Mouse (Mus musculus): Measurements from ENCODE around the gene Nr5a1. TPM values are rescaled to one million over a fixed set of nuclear protein-coding genes. Genes with fewer than 3 reads are reported as not detected.
A peak's percentile ranks its signal among the peaks of the same experiment; 100 is the strongest.

The Nr5a1 gene
- polyA plus RNA-seq, 1 experiment from 2014 or later: 0.04 TPM

DNA sequence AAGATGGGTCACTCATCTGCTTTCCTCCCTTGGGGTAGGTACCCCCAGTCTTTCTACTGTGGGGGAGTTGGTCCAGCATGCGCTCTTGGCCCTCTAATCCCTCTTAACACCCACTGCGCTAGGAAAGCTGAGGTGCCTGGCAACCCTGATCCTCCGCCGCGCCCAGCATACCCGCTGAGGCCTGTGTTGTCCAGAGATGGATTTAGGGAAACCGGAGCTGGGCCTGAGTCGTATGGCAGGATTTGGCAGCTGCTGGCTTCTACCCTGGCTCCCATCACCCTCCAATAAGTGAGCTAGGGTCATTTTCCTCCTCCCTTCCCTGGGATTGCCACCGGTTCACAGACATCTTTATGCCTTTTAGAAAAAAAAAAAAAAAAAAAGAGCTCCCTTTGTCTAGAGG, 18.6 kb downstream of the Nr5a1 start:
- Histone ChIP-seq H3K27ac (ENCODE audit: low read depth, low read length) (no peak overlapping the region), H3K4me1 (ENCODE audit: control insufficient read depth, insufficient read depth, low read length) (peaks cover 37% of the 10 kb centered on the region), H3K9ac (ENCODE audit: low read length) (no peak overlapping the region), H3K9me3 (ENCODE audit: control insufficient read depth, low read length) (no peaks in the 10 kb centered on the region), H3K36me3 (ENCODE audit: control insufficient read depth, insufficient read depth, low read length) (no peaks in the 10 kb centered on the region), H3K4me2 (no peak overlapping the region), H3K4me3 (ENCODE audit: low read depth, low read length) (no peak overlapping the region), H3K27me3 (ENCODE audit: control insufficient read depth, insufficient read depth, low read length) (peaks cover 49% of the 10 kb centered on the region)
- ATAC-seq (ENCODE audit: low FRiP score): 0 out of 2 replicates have a peak, but pooled peaks have one; percentile 10
- DNase-seq (ENCODE audit: low spot score, missing footprints): peak; percentile 90
- WGBS: 17% methylated on average over 9 of the region's 9 CpGs

DNA sequence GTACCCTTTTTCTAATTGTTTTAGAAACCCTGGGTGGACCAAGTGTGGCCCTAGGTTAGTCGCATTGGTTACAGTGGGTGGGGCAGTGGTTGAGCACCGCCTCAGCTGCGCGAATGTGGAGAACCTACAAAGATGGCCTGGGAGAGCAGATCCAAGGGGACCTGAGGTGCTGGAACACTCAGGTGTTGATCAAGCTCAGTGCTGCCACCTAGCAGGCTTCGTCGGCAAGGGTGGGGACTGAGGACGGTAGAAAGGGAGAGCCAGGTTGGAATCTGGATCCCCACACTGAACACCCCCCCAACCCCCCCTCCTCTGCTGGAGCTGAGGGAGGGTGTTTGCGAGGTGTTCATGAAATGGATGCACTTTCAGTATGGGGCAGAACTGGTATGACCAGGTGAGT, 22.8 kb downstream of the Nr5a1 start:
- Histone ChIP-seq H3K4me2 (no peak overlapping the region), H3K4me1 (ENCODE audit: control insufficient read depth, insufficient read depth, low read length) (peaks cover 31% of the 10 kb centered on the region), H3K27me3 (ENCODE audit: control insufficient read depth, insufficient read depth, low read length) (peaks cover 18% of the 10 kb centered on the region), H3K4me3 (ENCODE audit: low read depth, low read length) (no peak overlapping the region), H3K36me3 (ENCODE audit: control insufficient read depth, insufficient read depth, low read length) (no peaks in the 10 kb centered on the region), H3K9me3 (ENCODE audit: control insufficient read depth, low read length) (no peaks in the 10 kb centered on the region), H3K27ac (ENCODE audit: low read depth, low read length) (no peak overlapping the region), H3K9ac (ENCODE audit: low read length) (no peak overlapping the region)
- no peak for DNase-seq (ENCODE audit: low spot score, missing footprints)
- no peak for ATAC-seq (ENCODE audit: low FRiP score)
- 23% methylated on average over 8 of the region's 8 CpGs for WGBS

DNA sequence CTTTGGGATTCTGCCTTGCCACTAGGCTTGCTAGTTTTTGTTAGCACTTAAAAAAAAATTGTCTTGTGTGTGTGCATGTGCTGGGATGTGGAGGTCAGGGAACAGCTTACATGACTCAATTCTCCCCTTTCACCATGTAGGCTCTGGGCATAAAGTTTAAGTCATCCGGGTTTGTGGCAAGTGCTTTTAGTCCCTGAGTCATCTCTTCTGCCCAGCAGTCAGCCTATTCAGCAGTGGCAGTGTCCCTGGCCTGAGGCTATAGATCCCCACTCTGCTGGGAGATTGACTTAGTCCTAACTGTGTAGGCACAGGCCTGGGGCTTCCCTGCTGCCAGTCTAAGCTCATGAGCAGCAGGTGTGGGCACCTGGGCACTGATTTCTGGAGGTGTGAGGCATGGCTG, 24.5 kb downstream of the Nr5a1 start:
- DNase-seq (ENCODE audit: low spot score, missing footprints): peak; percentile 88
- no peak overlapping the region for H3K27ac ChIP-seq (ENCODE audit: low read depth, low read length)
- H3K9ac ChIP-seq (ENCODE audit: low read length): no peak overlapping the region
- H3K36me3 ChIP-seq (ENCODE audit: control insufficient read depth, insufficient read depth, low read length): no peaks in the 10 kb centered on the region
- peaks cover 12% of the 10 kb centered on the region for H3K27me3 ChIP-seq (ENCODE audit: control insufficient read depth, insufficient read depth, low read length)
- peaks cover 16% of the 10 kb centered on the region for H3K4me1 ChIP-seq (ENCODE audit: control insufficient read depth, insufficient read depth, low read length)
- H3K9me3 ChIP-seq (ENCODE audit: control insufficient read depth, low read length): no peaks in the 10 kb centered on the region
- H3K4me2 ChIP-seq: no peak overlapping the region
- 63% methylated on average over 1 of the region's 1 CpGs for WGBS
- H3K4me3 ChIP-seq (ENCODE audit: low read depth, low read length): no peak overlapping the region
- ATAC-seq (ENCODE audit: low FRiP score): no peak

DNA sequence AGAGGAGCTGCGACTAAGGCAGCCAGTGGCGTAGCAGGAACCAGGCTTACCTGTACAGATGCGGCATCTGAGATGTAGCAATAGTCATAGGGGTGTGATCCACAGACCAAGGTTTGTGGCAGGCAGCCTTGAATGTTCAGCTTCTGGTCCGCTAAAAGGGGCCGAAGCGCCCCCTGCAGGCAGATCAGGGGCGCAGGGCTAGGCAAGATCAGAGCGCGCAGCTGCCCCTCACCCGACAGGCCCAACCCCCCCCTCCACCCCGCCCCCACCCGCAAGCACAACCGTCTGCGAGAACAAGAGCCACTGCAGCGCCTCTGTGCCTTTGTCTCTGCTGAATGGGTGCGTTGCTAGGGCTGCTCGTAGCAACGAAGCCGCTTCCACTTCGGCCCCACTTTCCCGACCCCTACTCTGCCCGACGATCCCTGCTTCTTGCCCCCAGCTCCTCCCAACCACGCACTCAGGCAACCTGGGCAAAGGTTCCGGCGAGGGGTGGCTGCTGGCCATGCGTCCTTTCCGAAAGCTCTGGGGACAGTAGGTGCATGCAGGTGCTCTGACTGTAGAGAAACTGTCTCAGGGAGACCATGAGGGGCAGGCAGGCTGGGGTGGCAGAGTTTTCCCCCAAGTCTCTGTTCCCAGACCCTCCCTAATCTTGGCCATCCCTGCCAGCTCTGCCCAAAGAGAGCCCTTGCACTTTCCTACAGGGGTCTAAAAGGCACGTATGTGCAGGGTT, 25.4 kb downstream of the Nr5a1 start:
- Histone ChIP-seq H3K4me3 (ENCODE audit: low read depth, low read length) (peak overlapping the region; percentile 29), H3K4me2 (peak overlapping the region; percentile 48), H3K36me3 (ENCODE audit: control insufficient read depth, insufficient read depth, low read length) (no peaks in the 10 kb centered on the region), H3K9me3 (ENCODE audit: control insufficient read depth, low read length) (no peaks in the 10 kb centered on the region), H3K27me3 (ENCODE audit: control insufficient read depth, insufficient read depth, low read length) (peaks cover 10% of the 10 kb centered on the region), H3K4me1 (ENCODE audit: control insufficient read depth, insufficient read depth, low read length) (peaks cover 14% of the 10 kb centered on the region), H3K27ac (ENCODE audit: low read depth, low read length) (peak overlapping the region; percentile 11; the same call in 1 of the 2 replicates), H3K9ac (ENCODE audit: low read length) (peak overlapping the region; percentile 66)
- DNase-seq (ENCODE audit: low spot score, missing footprints) (peak; percentile 98), ATAC-seq (ENCODE audit: low FRiP score) (peak; percentile 93)
- 2% methylated on average over 29 of the region's 29 CpGs for WGBS

DNA sequence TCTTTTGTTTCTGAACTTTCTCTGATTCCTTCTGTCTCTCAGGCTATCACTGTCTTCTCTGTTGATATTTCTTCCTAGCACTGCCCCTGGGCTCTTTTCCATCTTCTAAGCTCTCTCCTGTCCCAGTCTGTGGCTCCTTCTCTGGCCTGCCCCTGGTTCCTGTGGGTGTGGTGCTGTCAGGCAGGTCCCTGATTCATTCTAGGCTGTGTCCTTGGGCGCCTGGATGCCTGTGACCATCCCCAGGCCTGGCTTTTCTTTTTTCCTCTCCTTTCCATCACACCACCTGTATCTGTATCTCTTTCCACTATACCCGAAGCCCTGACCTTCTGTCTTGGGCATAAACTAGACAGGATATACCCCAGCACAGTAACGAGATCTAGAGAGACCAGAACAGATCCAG, 28.6 kb downstream of the Nr5a1 start:
- ATAC-seq (ENCODE audit: low FRiP score): no peak
- Histone ChIP-seq H3K9me3 (ENCODE audit: control insufficient read depth, low read length) (no peaks in the 10 kb centered on the region), H3K27ac (ENCODE audit: low read depth, low read length) (no peak overlapping the region), H3K4me1 (ENCODE audit: control insufficient read depth, insufficient read depth, low read length) (peaks cover 14% of the 10 kb centered on the region), H3K27me3 (ENCODE audit: control insufficient read depth, insufficient read depth, low read length) (peaks cover 5% of the 10 kb centered on the region; the same call in 1 of the 2 replicates), H3K4me2 (no peak overlapping the region), H3K4me3 (ENCODE audit: low read depth, low read length) (no peak overlapping the region), H3K9ac (ENCODE audit: low read length) (no peak overlapping the region), H3K36me3 (ENCODE audit: control insufficient read depth, insufficient read depth, low read length) (no peaks in the 10 kb centered on the region)
- DNase-seq (ENCODE audit: low spot score, missing footprints): no peak
- WGBS: 76% methylated on average over 3 of the region's 3 CpGs

DNA sequence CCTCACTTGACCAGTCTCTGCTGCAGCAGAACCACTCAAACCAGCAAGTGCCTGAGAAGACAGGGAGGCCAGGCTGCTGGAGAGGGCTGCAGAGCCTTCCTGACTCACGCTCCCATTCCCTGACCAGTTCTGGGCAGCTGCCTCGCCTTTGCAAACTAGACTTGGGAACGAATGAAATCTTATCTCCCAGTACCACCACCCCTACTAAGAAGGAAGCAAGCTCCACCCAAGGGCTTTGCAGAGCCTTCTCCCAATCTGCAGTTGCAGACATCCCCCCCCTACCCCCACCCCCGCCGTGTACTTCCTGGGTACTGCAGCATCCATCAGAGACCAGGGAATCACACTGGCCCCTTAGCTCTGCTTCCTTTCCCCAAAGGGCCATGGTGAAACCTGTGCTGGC, 31.3 kb downstream of the Nr5a1 start:
- Histone ChIP-seq H3K4me2 (no peak overlapping the region), H3K27me3 (ENCODE audit: control insufficient read depth, insufficient read depth, low read length) (no peaks in the 10 kb centered on the region), H3K9me3 (ENCODE audit: control insufficient read depth, low read length) (no peaks in the 10 kb centered on the region), H3K27ac (ENCODE audit: low read depth, low read length) (no peak overlapping the region), H3K4me1 (ENCODE audit: control insufficient read depth, insufficient read depth, low read length) (peaks cover under 1% of the 10 kb centered on the region), H3K4me3 (ENCODE audit: low read depth, low read length) (no peak overlapping the region), H3K36me3 (ENCODE audit: control insufficient read depth, insufficient read depth, low read length) (no peaks in the 10 kb centered on the region), H3K9ac (ENCODE audit: low read length) (no peak overlapping the region)
- ATAC-seq (ENCODE audit: low FRiP score): no peak
- no peak for DNase-seq (ENCODE audit: low spot score, missing footprints)
- 72% methylated on average over 5 of the region's 5 CpGs for WGBS

DNA sequence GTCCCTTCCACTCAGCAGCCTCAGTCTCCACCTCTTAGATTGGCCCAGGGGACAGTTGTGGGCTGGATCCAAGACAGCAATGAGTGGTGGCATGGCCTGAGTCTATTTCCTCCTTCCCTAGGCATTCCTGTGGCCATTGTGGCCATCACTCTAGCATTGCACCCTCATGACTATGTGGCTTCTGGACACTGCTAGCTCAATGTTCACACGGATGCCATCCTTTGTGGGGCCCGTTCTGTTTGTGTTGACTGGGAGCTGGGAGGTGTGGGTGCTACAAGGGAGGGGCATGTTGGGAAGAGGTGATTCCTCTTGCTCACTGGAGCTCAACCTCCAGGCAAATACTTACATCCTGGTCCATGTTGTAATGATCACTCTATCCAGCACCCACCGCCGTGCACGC, 32.1 kb downstream of the Nr5a1 start:
- Histone ChIP-seq H3K36me3 (ENCODE audit: control insufficient read depth, insufficient read depth, low read length) (no peaks in the 10 kb centered on the region), H3K27me3 (ENCODE audit: control insufficient read depth, insufficient read depth, low read length) (no peaks in the 10 kb centered on the region), H3K4me2 (no peak overlapping the region), H3K9me3 (ENCODE audit: control insufficient read depth, low read length) (no peaks in the 10 kb centered on the region), H3K9ac (ENCODE audit: low read length) (no peak overlapping the region), H3K27ac (ENCODE audit: low read depth, low read length) (no peak overlapping the region), H3K4me1 (ENCODE audit: control insufficient read depth, insufficient read depth, low read length) (no peaks in the 10 kb centered on the region), H3K4me3 (ENCODE audit: low read depth, low read length) (no peak overlapping the region)
- ATAC-seq (ENCODE audit: low FRiP score) (no peak), DNase-seq (ENCODE audit: low spot score, missing footprints) (no peak)
- WGBS: 93% methylated on average over 5 of the region's 5 CpGs

DNA sequence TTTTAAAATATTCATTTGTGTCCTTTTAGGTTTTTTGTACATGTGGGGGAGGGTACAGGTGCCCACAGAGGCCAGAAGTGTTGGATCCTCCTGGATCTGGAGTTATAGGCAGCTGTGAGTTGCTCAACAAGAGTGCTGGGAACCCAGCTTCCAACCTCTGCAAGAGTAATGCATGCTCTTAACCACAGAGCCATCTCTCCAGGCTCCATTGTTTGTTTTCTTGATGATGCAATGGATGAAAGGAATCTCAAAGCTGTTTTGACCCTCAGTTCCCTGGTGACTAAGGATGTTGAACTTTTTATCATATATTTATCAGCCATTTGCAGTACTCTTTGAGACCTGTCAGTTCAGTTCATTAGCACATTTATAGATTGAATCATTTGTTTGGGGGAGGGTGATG, 35.4 kb downstream of the Nr5a1 start:
- no peak overlapping the region for H3K27ac ChIP-seq (ENCODE audit: low read depth, low read length)
- ATAC-seq (ENCODE audit: low FRiP score): no peak

DNA sequence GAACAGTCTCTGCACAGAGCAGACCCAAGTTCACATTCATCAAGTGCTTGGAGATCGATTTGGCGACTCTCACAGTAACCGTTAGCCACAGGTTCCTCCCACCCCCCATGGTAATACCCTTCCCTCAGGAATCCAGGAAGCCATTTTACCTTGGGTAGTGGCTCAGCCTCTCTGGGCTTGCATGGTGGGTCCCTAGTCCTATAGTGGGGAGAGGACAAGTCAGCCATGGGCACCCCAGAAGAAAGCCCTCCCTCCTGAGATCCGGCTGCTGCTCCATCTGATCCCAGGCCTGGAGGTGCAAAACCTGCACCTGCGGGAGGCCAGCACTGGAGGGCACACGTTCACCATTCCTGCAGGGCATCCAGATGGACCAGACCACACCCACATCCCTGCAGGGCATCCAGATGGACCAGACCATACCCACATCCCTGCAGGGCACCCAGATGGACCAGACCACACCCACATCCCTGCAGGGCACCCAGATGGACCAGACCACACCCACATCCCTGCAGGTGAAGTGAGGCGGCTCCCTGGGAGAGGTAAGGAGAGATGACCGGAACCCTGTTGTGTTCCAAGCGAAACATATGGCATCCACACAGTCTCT, 38.9 kb downstream of the Nr5a1 start:
- DNase-seq (ENCODE audit: low spot score, missing footprints) (peak; percentile 73), ATAC-seq (ENCODE audit: low FRiP score) (peak; percentile 51)
- Histone ChIP-seq H3K4me2 (no peak overlapping the region), H3K9ac (ENCODE audit: low read length) (no peak overlapping the region), H3K36me3 (ENCODE audit: control insufficient read depth, insufficient read depth, low read length) (no peaks in the 10 kb centered on the region), H3K27me3 (ENCODE audit: control insufficient read depth, insufficient read depth, low read length) (no peaks in the 10 kb centered on the region), H3K4me1 (ENCODE audit: control insufficient read depth, insufficient read depth, low read length) (no peaks in the 10 kb centered on the region), H3K9me3 (ENCODE audit: control insufficient read depth, low read length) (no peaks in the 10 kb centered on the region), H3K4me3 (ENCODE audit: low read depth, low read length) (no peak overlapping the region), H3K27ac (ENCODE audit: low read depth, low read length) (no peak overlapping the region)
- WGBS: 56% methylated on average over 9 of the region's 9 CpGs

More for the DNA sequence above, 35.4 kb downstream of the Nr5a1 start:
- DNase-seq (ENCODE audit: low spot score, missing footprints): peak; percentile 71
- no peak overlapping the region for H3K9ac ChIP-seq (ENCODE audit: low read length)
- no peak overlapping the region for H3K4me2 ChIP-seq
- H3K9me3 ChIP-seq (ENCODE audit: control insufficient read depth, low read length): no peaks in the 10 kb centered on the region
- no peaks in the 10 kb centered on the region for H3K36me3 ChIP-seq (ENCODE audit: control insufficient read depth, insufficient read depth, low read length)
- no peak overlapping the region for H3K4me3 ChIP-seq (ENCODE audit: low read depth, low read length)
- H3K27me3 ChIP-seq (ENCODE audit: control insufficient read depth, insufficient read depth, low read length): no peaks in the 10 kb centered on the region
- H3K4me1 ChIP-seq (ENCODE audit: control insufficient read depth, insufficient read depth, low read length): no peaks in the 10 kb centered on the region
